In genomic region chr13:59474973-59475372, GRCm38 (mm10) we compare ENCODE assay signal across 12 mouse cellular contexts.
"Had no signal": no experiment of that assay in that cellular context is flagged by ENCODE, and none has a peak within 500 bp of the region (broad histone marks: within the 10 kb centered on the region; RNA-seq: fewer than 3 reads in every experiment).

No protein-coding gene starts in this region.

- H3K27me3 ChIP-seq: intestine, embryonic 15.5 days; limb, embryonic 15.5 days; liver, embryonic 12.5 days; lung, embryonic 15.5 days; stomach, embryonic 15.5 days had no signal

- H3K27ac ChIP-seq: intestine, embryonic 15.5 days; layer of hippocampus, adult 2 months; limb, embryonic 15.5 days; liver, embryonic 12.5 days; lung, embryonic 15.5 days; stomach, embryonic 15.5 days had no signal

- H3K4me2 ChIP-seq: intestine, embryonic 15.5 days; limb, embryonic 15.5 days; liver, embryonic 12.5 days; lung, embryonic 15.5 days; stomach, embryonic 15.5 days had no signal

- H3K4me3 ChIP-seq: intestine, embryonic 15.5 days; layer of hippocampus, adult 2 months; limb, embryonic 15.5 days; liver, embryonic 12.5 days; lung, embryonic 15.5 days; stomach, embryonic 15.5 days had no signal

- DNase-seq: kidney, adult 18-20 months; kidney, postnatal 10 days; kidney, postnatal 4 days; lung, postnatal 14 days; right cerebral cortex, postnatal 14 days; thymus, postnatal 36 days had no signal

- H3K4me1 ChIP-seq: intestine, embryonic 15.5 days; limb, embryonic 15.5 days; liver, embryonic 12.5 days; lung, embryonic 15.5 days; stomach, embryonic 15.5 days had no signal

- H3K9ac ChIP-seq: intestine, embryonic 15.5 days; limb, embryonic 15.5 days; liver, embryonic 12.5 days; lung, embryonic 15.5 days; stomach, embryonic 15.5 days had no signal

- H3K9me3 ChIP-seq: intestine, embryonic 15.5 days; limb, embryonic 15.5 days; liver, embryonic 12.5 days; lung, embryonic 15.5 days; stomach, embryonic 15.5 days had no signal

- ATAC-seq: intestine, embryonic 15.5 days; liver, embryonic 12.5 days had no signal
